Mouse (Mus musculus) layer of hippocampus, adult 9-10 months (tissue): ENCODE data around the gene Itpkc.

Experiments
- DNase-seq: peaks from one replicate; pipeline ENCODE4 v3.0.0; 2022; ENCODE audit warnings: low spot score

The Itpkc gene

GRCm38 (mm10) chr7:27237527-27237926 lies 9.1 kb upstream of the Itpkc start:
- DNase-seq: no peak

GRCm38 (mm10) chr7:27235726-27236125 lies 7.3 kb upstream of the Itpkc start:
- DNase-seq: no peak

- no peak for DNase-seq
Measured at GRCm38 (mm10) chr7:27233300-27233699, 4.8 kb upstream of the Itpkc start.

- peak; percentile 89 for DNase-seq
Measured at GRCm38 (mm10) chr7:27232781-27233281, 4.4 kb upstream of the Itpkc start, which contains the start of gene Coq8b. TSS of gene Coq8b (plus strand) at chr7:27233023.

GRCm38 (mm10) chr7:27231693-27232331 lies 3.4 kb upstream of the Itpkc start:
- peak; percentile 44 for DNase-seq

DNA sequence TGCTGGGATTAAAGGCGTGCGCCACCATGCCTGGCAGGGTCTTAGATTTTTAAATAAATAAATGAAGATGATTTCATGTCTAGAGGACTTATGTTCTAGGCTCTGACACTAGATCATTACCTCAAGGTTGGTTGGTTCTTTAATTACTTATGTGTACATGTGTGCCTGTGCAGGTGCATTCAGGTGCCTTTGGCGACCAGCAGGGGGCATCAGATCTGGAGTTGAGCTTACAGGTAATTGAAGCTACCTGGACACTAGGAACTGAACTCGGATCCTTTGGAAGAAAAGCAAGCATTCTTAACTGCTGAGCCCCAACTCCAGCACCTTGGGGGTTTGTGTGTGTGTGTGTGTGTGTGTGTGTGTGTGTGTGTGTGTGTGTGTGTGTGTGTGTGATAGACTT lies 2.3 kb upstream of the Itpkc start:
- no peak for DNase-seq

DNA sequence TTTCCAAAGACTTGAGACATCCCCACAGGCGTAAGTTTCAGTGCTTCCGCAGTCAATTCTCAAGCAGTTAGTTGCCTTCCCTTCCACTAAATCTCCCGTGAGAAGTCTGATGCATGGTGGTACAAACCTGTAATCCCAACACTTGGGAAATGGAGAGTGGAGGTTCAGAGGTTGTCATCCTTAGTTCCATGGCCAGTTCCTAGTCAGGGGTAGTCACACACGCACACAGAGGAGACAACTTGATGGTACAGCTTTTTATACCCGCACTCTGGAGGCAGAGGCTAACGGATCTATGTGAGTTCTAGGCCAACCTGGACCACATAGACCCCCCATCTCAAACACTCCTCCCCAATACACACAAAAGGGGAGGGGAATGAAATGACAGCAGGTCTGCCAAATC lies 404 bp upstream of the Itpkc start:
- DNase-seq: no peak

DNA sequence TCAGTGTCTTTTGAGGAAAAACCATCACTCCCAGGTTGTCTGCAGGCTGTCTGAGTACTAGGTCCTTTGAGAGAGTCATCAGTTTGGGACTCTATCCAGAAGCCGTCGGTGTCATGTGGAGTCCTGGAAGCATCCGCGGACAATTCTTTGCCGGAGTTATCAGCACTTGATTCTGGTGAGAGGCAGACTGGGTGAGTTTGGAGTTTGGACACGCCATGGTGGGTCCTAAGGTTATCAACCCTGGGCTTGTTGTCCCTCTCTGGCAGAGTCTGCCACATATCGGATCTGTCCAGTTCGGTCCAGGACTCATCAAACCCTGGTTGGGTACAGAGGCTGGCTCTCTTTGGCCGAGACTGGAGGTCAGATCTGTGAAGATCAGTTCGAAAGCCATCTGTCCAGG lies 785 bp downstream of the Itpkc start:
- DNase-seq: no peak

GRCm38 (mm10) chr7:27227276-27227675 lies 1.2 kb downstream of the Itpkc start:
- DNase-seq: no peak

DNA sequence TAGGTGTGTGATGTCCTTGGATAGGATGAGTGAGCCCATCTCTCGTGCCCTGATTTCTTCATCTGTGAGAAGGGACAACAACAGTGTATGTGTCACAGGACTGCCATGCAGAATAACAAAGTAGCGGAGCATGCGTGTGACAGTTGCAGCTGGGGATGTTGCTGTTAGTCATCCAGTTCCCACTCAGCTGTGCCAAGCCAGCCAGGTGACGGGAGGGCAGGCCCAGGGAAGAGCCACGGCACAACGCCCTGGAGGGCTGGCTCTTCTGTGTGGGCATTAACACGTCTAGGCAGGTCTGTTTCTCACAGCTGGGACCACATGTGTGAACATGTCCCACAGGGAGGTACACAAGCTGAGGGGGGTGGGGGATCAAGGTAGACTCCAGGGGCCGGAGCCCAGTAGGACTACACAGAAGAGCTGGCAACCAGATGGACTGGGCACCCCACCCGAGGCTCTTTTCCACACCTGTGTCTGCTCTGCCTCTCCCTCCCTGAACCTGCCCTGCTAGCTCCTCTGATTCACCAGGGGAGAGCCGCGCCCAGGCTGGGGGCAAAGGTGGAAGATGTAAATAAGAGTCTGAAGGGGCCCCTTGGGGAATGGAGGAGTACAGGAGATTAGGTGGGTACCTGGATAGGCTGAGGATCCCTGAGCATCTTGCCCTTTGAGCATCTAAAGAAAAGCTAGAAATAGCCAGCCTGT lies 3.4 kb downstream of the Itpkc start:
- DNase-seq: no peak

DNA sequence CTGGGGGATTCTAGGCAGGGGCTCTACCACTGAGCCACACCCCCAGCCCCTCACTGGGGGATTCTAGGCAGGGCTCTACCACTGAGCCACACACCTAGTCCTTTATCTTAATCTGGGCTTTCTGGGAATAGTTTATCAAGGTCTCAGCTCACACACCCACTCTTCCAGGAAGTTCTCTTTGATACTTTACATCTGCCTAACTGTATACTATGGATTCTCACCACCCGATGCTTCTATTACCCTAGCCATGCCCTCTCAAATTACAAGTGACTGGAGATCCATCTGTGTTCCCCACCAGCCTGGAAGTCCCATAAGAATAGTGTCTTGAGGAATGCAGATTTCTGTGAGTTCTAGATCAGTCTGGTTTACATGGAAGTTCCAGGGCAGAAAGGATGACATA lies 5.9 kb downstream of the Itpkc start:
- no peak for DNase-seq

DNA sequence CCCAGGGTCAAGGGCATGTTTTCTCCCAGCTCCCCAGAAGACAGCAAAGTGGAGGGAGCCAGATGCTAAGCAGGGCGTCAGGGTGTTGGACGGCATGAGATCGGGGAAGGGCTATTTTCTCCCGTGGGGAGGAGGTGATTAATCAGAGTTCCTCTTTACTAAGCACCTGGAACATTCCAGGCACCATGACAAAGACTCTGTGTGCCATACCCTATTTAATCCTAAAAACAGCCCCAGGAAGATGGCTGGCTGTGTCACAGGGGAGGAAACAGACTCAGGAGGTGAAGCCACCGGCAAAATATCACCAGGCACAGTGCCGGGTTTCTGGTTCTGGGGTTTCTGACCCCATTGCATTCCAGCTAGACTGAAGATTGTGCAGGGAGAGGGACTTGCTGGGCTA lies 6.5 kb downstream of the Itpkc start:
- DNase-seq: no peak

DNA sequence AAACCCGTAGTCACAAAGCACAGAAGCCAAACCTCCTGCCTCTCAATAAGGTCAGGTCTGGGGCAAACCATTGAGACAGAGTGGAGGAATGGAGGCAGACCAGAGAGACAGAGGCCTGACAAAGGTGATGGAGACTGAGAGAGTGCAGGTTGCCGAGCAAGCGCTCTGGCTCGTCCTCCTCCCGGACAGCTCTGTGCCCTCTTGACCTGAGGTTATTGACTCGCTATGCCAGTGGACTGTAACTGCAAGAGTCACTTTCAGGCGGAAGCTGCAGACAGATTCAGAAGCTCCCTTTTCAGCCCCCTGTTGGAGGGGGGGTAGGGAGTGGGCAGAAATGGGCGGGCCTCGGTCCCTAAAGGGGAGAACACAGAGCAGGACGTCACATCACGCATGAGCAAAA lies 8.5 kb downstream of the Itpkc start:
- DNase-seq: no peak

DNA sequence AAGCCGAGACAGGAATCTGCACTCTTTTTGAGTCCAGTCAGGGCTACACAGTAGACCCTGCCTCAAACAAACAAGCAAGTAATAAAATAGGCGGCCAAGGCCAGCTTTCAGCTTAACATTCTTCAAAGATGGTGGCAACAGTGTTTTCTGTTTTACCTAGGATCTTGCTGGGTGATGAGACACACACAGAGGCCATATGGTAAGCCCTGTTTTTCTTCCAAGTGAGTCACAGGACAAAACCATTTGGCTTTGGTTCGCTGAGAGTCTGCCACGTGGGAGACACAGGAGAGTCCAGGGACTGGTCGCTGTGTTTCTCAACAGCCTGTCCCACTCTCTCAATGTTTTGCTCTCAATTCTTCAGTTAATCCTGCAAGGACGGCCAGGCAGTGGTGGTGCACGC lies 9.9 kb downstream of the Itpkc start:
- DNase-seq: no peak

GRCm38 (mm10) chr7:27212626-27213025 lies 15.8 kb downstream of the Itpkc start:
- DNase-seq: no peak

GRCm38 (mm10) chr7:27203730-27204449 lies 24.6 kb downstream of the Itpkc start:
- DNase-seq: no peak

GRCm38 (mm10) chr7:27198779-27199178 lies 29.7 kb downstream of the Itpkc start:
- no peak for DNase-seq

- DNase-seq: no peak
Measured at GRCm38 (mm10) chr7:27198355-27198754, 30.1 kb downstream of the Itpkc start.

GRCm38 (mm10) chr7:27197634-27198033 lies 30.8 kb downstream of the Itpkc start:
- DNase-seq: no peak

- DNase-seq: no peak
Measured at GRCm38 (mm10) chr7:27197136-27197535, 31.3 kb downstream of the Itpkc start.

GRCm38 (mm10) chr7:27195681-27196611 lies 32.5 kb downstream of the Itpkc start, which contains the start of the genes BC024978 and Snrpa:
TSS of gene BC024978 (plus strand) at chr7:27195781.
TSS of gene Snrpa (minus strand) at chr7:27196271.
- peak; percentile 98 for DNase-seq

GRCm38 (mm10) chr7:27193731-27194130 lies 34.7 kb downstream of the Itpkc start:
- DNase-seq: no peak
